Mouse (Mus musculus) forebrain, embryonic 11.5 days (tissue): Measurements from ENCODE around the gene Cacna2d3. TPM values are rescaled to one million over a fixed set of nuclear protein-coding genes. Genes with fewer than 3 reads are reported as not detected.

Experiments
- ATAC-seq: fragments of 200-750 bp; cut with Nextera tagmentation; replicated peaks from 2 replicates; pipeline ENCODE4 v1.8.0; 2017; ENCODE audit warnings: moderate TSS enrichment; ENCODE audit not compliant: low FRiP score
- DNase-seq: peaks from one replicate; pipeline ENCODE4 v3.0.0-alpha.2; 2017; ENCODE audit warnings: low spot score
- H3K27ac ChIP-seq: fragments of 300-500 bp; sonication (generic); 2 replicates; pipeline ENCODE4 v1.5.1; 2014; ENCODE audit warnings: low read depth, low read length
- H3K27me3 ChIP-seq: fragments of 300-500 bp; sonication (generic); 2 replicates; pipeline ENCODE4 v1.6.1; 2014; ENCODE audit warnings: mild to moderate bottlenecking, low read length, mixed read lengths; ENCODE audit not compliant: control insufficient read depth, insufficient read depth
- H3K36me3 ChIP-seq: fragments of 300-500 bp; sonication (generic); 2 replicates; pipeline ENCODE4 v1.6.1; 2014; ENCODE audit warnings: mild to moderate bottlenecking, low read length, moderate library complexity, mixed read lengths; ENCODE audit not compliant: control insufficient read depth, insufficient read depth
- H3K4me1 ChIP-seq: fragments of 300-500 bp; sonication (generic); replicated peaks from 2 replicates; pipeline ENCODE4 v1.6.1; 2014; ENCODE audit warnings: low read length, mixed read lengths; ENCODE audit not compliant: control insufficient read depth, insufficient read depth
- H3K4me2 ChIP-seq: fragments of 300-500 bp; sonication (generic); 2 replicates; pipeline ENCODE4 v1.6.1; 2014; ENCODE audit warnings: low read depth, mild to moderate bottlenecking, low read length, moderate library complexity, mixed read lengths; ENCODE audit not compliant: severe bottlenecking
- H3K4me3 ChIP-seq: fragments of 300-500 bp; sonication (generic); 2 replicates; pipeline ENCODE4 v1.5.1; 2014; ENCODE audit warnings: low read depth, low read length
- H3K9ac ChIP-seq: fragments of 300-500 bp; sonication (generic); 2 replicates; pipeline ENCODE4 v1.6.1; 2014; ENCODE audit warnings: low read length
- H3K9me3 ChIP-seq: fragments of 300-500 bp; sonication (generic); 2 replicates; pipeline ENCODE4 v1.6.1; 2016; ENCODE audit warnings: low read length, mixed read lengths; ENCODE audit not compliant: control insufficient read depth
- whole genome bisulfite sequencing: fragments of 180-500 bp; shearing (Covaris S2); extraction: QIAGEN DNeasy Blood & Tissue Kit; methylation state at CpG from one replicate; pipeline ENCODE4 v1.1.7; 2014; 5-methylcytosine and 5-hydroxymethylcytosine counted together
- polyA plus RNA-seq: library from polyadenylated mRNA; unstranded; fragments of >200 nt; fragmentation: Nextera tagmentation; extraction: Ambion mirVana; gene quantifications from 2 replicates; pipeline ENCODE4 v1.2.1, GENCODE M21; 2014

Gene Cacna2d3
- polyA plus RNA-seq, 1 experiment from 2014 or later: 4.5 TPM

- ATAC-seq (no peak), DNase-seq (no peak)
- Histone ChIP-seq H3K4me1 (no peaks in the 10 kb centered on the region), H3K9me3 (no peaks in the 10 kb centered on the region), H3K27ac (no peak overlapping the region), H3K4me3 (no peak overlapping the region), H3K4me2 (no peak overlapping the region), H3K9ac (no peak overlapping the region), H3K27me3 (no peaks in the 10 kb centered on the region), H3K36me3 (no peaks in the 10 kb centered on the region)
- 79% methylated on average over 16 of the region's 16 CpGs for WGBS
Observed at GRCm38 (mm10) chr14:29051951-29052835, 669.5 kb downstream of the Cacna2d3 start.

GRCm38 (mm10) chr14:29042355-29042754 lies 679.3 kb downstream of the Cacna2d3 start:
- no peak overlapping the region for H3K27ac ChIP-seq
- H3K4me3 ChIP-seq: no peak overlapping the region
- no peaks in the 10 kb centered on the region for H3K9me3 ChIP-seq
- H3K9ac ChIP-seq: no peak overlapping the region
- H3K36me3 ChIP-seq: no peaks in the 10 kb centered on the region
- H3K4me1 ChIP-seq: no peaks in the 10 kb centered on the region
- DNase-seq (no peak), ATAC-seq (no peak)
- WGBS: 79% methylated on average over 1 of the region's 1 CpGs
- H3K27me3 ChIP-seq: peaks cover 18% of the 10 kb centered on the region
- H3K4me2 ChIP-seq: no peak overlapping the region

GRCm38 (mm10) chr14:29041498-29041897 lies 680.2 kb downstream of the Cacna2d3 start:
- Histone ChIP-seq H3K9ac (no peak overlapping the region), H3K36me3 (no peaks in the 10 kb centered on the region), H3K9me3 (no peaks in the 10 kb centered on the region), H3K27me3 (peaks cover 20% of the 10 kb centered on the region), H3K4me1 (no peaks in the 10 kb centered on the region), H3K4me3 (no peak overlapping the region), H3K27ac (no peak overlapping the region), H3K4me2 (no peak overlapping the region)
- no peak for ATAC-seq
- WGBS: 88% methylated on average over 1 of the region's 1 CpGs
- DNase-seq: no peak

DNA sequence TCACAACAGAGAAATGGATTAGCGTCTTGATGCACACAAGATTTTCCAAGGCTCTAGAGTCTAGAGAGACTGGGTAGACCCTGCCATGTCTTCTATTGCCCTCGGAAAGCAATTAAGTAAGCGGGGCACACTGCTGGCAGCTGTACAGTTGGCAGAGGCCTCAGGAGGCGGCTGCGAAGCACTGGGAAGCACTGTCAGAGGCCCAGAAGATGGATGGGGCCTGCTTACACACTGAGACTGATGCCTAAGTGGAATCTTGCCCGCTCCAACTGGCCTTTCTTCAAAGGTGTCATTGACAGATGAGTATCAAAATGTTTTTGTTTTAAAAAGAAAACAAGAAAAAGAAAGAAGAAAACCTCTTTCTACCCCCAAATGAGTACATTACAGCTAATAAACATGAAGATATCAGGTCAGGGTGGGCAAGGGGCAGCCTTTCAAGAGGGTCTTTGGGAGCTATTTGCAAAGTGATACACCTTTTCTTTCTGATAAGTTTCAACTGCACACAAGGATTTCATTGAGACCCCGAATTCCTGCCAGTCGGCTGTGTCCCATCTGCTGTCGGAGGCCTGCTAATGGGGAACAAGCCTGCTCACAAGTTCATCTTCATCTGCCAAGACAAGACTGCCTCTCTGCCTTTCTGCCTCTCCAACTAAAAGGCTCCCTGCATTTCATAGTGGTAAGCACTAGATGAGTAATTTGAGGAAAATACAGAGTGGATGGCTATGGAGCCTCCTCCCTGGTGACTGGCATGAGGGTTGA lies 680.9 kb downstream of the Cacna2d3 start:
- Histone ChIP-seq H3K36me3 (no peaks in the 10 kb centered on the region), H3K9ac (no peak overlapping the region), H3K4me1 (no peaks in the 10 kb centered on the region), H3K27ac (no peak overlapping the region), H3K9me3 (no peaks in the 10 kb centered on the region), H3K4me3 (no peak overlapping the region), H3K27me3 (peaks cover 24% of the 10 kb centered on the region), H3K4me2 (no peak overlapping the region)
- DNase-seq (no peak), ATAC-seq (no peak)
- WGBS: 86% methylated on average over 9 of the region's 9 CpGs

DNA sequence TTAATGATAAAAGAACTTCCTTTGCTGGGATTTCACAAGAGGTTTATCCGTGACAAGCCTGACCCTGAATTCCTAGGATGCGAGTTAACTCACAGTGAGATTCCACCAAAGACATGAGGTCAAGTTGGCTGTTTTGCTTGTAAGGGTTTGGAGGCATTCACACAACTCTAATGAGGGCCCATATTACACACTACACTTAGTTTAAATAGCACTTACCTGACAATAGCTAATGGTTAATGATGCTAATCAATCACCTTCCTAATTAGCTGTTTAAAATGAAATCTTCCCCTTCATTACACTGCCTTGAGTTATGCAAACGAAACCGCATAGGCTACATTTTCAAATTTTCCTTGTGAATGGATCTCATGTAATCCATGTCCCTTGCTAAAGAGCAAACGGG lies 683.4 kb downstream of the Cacna2d3 start:
- no peaks in the 10 kb centered on the region for H3K4me1 ChIP-seq
- no peak overlapping the region for H3K9ac ChIP-seq
- H3K27ac ChIP-seq: no peak overlapping the region
- peaks cover 24% of the 10 kb centered on the region for H3K27me3 ChIP-seq
- no peak overlapping the region for H3K4me2 ChIP-seq
- no peaks in the 10 kb centered on the region for H3K36me3 ChIP-seq
- ATAC-seq: peak; percentile 55; the same call in 1 of the 2 replicates
- 28% methylated on average over 5 of the region's 5 CpGs for WGBS
- no peak for DNase-seq
- no peaks in the 10 kb centered on the region for H3K9me3 ChIP-seq
- no peak overlapping the region for H3K4me3 ChIP-seq

DNA sequence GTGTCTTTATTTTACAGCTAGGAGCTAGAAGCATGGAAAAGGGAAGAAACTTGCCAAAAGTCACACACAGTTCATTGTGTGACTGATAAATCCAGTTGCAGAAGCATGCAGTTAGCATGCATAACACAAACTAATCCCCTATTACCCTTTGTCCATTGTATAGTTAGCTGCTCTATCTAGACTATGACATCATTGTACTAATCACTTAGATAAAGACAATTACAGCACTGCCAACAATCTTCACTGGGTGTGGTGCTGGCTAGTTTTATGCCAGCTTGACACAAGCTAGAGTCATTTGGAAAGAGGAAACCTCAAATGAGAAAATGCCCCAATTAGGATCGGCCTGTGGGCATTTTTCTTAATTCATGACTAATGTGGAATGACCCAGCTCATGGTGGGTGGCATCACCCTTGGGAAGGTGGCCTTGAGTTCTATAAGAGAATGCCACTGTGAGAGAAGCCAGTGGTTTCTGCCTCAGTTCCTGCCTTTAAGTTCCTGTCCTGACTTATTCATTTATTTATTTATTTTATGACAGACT lies 689.7 kb downstream of the Cacna2d3 start:
- Histone ChIP-seq H3K4me3 (no peak overlapping the region), H3K9me3 (no peaks in the 10 kb centered on the region), H3K27me3 (peaks cover 8% of the 10 kb centered on the region), H3K9ac (no peak overlapping the region), H3K36me3 (no peaks in the 10 kb centered on the region), H3K4me2 (no peak overlapping the region), H3K4me1 (no peaks in the 10 kb centered on the region), H3K27ac (no peak overlapping the region)
- ATAC-seq (no peak), DNase-seq (no peak)
- WGBS: 87% methylated on average over 1 of the region's 1 CpGs

DNA sequence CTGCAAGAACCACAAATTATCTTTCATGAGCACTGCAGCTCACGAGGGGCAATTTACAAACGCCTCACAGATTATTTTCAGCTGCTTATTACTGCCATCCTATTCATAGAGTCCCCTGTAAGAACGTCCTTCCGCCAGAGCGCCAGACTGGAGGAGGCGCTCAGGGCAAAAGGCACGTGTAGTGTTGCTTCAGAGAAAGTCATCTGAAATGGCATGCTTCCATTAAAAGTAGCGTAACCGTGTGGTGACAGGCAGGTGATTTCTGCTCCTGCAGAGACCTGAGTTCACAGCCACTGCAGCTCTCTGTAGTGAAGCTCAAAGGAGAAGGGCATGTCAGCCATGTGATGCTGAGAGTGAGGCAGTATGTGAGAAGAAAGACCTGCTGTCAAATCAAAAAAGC lies 691.1 kb downstream of the Cacna2d3 start:
- no peak overlapping the region for H3K27ac ChIP-seq
- WGBS: 74% methylated on average over 9 of the region's 9 CpGs
- H3K4me3 ChIP-seq: no peak overlapping the region
- H3K9ac ChIP-seq: no peak overlapping the region
- H3K4me1 ChIP-seq: no peaks in the 10 kb centered on the region
- H3K36me3 ChIP-seq: no peaks in the 10 kb centered on the region
- H3K27me3 ChIP-seq: peaks cover 2% of the 10 kb centered on the region; the same call in 1 of the 2 replicates
- ATAC-seq: no peak
- DNase-seq: no peak
- H3K9me3 ChIP-seq: no peaks in the 10 kb centered on the region
- H3K4me2 ChIP-seq: no peak overlapping the region

DNA sequence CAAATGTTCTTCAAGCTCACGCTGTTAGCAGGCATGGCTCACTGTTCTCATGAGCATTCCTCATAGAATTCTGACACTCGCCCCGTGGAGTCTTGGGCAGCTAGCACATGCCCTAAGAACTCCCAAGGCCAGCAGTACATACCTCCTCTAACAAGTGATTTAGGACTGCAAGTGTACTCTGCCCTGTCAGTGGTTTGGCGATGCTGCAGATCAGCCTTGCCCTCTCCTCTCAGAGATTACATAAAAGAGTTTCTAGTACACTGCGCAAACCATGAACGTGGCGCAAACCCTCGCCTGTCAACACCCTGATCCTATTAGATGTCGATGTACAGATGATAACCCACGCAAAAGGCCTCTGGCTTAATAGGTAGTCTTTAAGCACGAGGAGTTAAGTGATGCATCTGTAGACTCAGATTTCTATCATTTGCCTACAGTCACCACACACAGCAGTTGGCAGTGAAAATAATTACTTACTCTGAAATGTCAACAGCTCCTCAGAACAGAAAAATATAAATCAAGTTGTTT lies 691.7 kb downstream of the Cacna2d3 start:
- DNase-seq: no peak
- Histone ChIP-seq H3K27ac (no peak overlapping the region), H3K36me3 (no peaks in the 10 kb centered on the region), H3K4me1 (no peaks in the 10 kb centered on the region), H3K4me2 (no peak overlapping the region), H3K9me3 (no peaks in the 10 kb centered on the region), H3K27me3 (peaks cover 2% of the 10 kb centered on the region; the same call in 1 of the 2 replicates), H3K4me3 (no peak overlapping the region), H3K9ac (no peak overlapping the region)
- ATAC-seq: no peak
- 85% methylated on average over 11 of the region's 11 CpGs for WGBS
